Mouse (Mus musculus) CH12.LX (cell line): ENCODE results near the gene Gstp1. TPM values are rescaled to one million over a fixed set of nuclear protein-coding genes. Genes with fewer than 3 reads are reported as not detected.
A peak's percentile ranks its signal among the peaks of the same experiment; 100 is the strongest.

Source experiments
- DNase-seq: peaks from one replicate; pipeline ENCODE4 v3.0.0-alpha.2; 2013; ENCODE audit errors: extremely low read depth
- H3K27ac ChIP-seq: 2 replicates; pipeline ENCODE4 v1.5.1; 2012; ENCODE audit warnings: low read depth, mild to moderate bottlenecking, control low read depth, moderate library complexity; ENCODE audit not compliant: insufficient read depth
- H3K27me3 ChIP-seq: replicated peaks from 2 replicates; pipeline ENCODE3; 2012; ENCODE audit warnings: inconsistent platforms
- H3K36me3 ChIP-seq, 2 experiments: replicated peaks in 1 of 2; 2 replicates each; pipeline versions ENCODE3 to v1.6.1; 2012; ENCODE audit warnings: inconsistent platforms in 1 of 2, low read length in 1 of 2, mild to moderate bottlenecking in 1 of 2, mixed read lengths in 1 of 2, moderate library complexity in 1 of 2; ENCODE audit not compliant: control insufficient read depth in 1 of 2, insufficient read depth in 1 of 2
- H3K4me1 ChIP-seq, 2 experiments: 2 replicates each; pipeline ENCODE4 v1.6.1; 2012; ENCODE audit warnings: inconsistent platforms in 1 of 2, moderate library complexity in 1 of 2; ENCODE audit not compliant: insufficient read depth in 2 of 2, control insufficient read depth in 1 of 2
- H3K4me2 ChIP-seq: 2 replicates; pipeline ENCODE4 v1.6.1; 2012; ENCODE audit warnings: low read depth, mild to moderate bottlenecking, control low read depth; ENCODE audit not compliant: poor library complexity, insufficient read depth, severe bottlenecking
- H3K4me3 ChIP-seq, 3 experiments: fragments of 150-350 bp in 1 of 3; sonication (generic) in 1 of 3; replicated peaks in 1 of 3; 2 replicates each; pipeline versions ENCODE3 to v1.5.1; 2011 to 2012; ENCODE audit warnings: low read depth in 2 of 3, low read length in 2 of 3, mild to moderate bottlenecking in 2 of 3, moderate library complexity in 2 of 3, control low read depth in 1 of 3, improper control_type of control experiment in 1 of 3, inconsistent platforms in 1 of 3, mixed read lengths in 1 of 3; ENCODE audit not compliant: poor library complexity in 1 of 3
- H3K79me2 ChIP-seq: replicated peaks from 2 replicates; pipeline ENCODE4 v1.6.1; 2012; ENCODE audit warnings: mild to moderate bottlenecking, moderate library complexity; ENCODE audit not compliant: control insufficient read depth, poor library complexity, insufficient read depth, severe bottlenecking; ENCODE audit errors: extremely low read depth
- H3K9ac ChIP-seq: 2 replicates; pipeline ENCODE4 v1.6.1; 2012; ENCODE audit warnings: low read depth, mild to moderate bottlenecking, control low read depth, moderate library complexity; ENCODE audit not compliant: insufficient read depth
- H3K9me3 ChIP-seq: replicated peaks from 2 replicates; pipeline ENCODE3; 2012; ENCODE audit warnings: low read length, inconsistent platforms, mixed read lengths
- CHD2 ChIP-seq: IDR thresholded peaks from 2 replicates; pipeline ENCODE4 v1.6.1; 2011; ENCODE audit warnings: low read length, improper control_type of control experiment
- CTCF ChIP-seq, 2 experiments: IDR thresholded peaks in 1 of 2; conservative IDR thresholded peaks in 1 of 2; 2 replicates each; pipeline ENCODE4 v1.5.1; 2011 to 2012; ENCODE audit warnings: low read depth in 2 of 2, low read length in 2 of 2, improper control_type of control experiment in 1 of 2, inconsistent platforms in 1 of 2, mild to moderate bottlenecking in 1 of 2, moderate library complexity in 1 of 2
- EP300 ChIP-seq: IDR thresholded peaks from 2 replicates; pipeline ENCODE4 v1.6.1; 2011; ENCODE audit warnings: low read length, improper control_type of control experiment
- ETS1 ChIP-seq: conservative IDR thresholded peaks from 2 replicates; pipeline ENCODE4 v1.6.1; 2012; ENCODE audit warnings: low read depth, mild to moderate bottlenecking, inconsistent platforms, low read length, improper control_type of control experiment, moderate library complexity
- GABPA ChIP-seq: IDR thresholded peaks from 2 replicates; pipeline ENCODE4 v1.6.1; 2012; ENCODE audit warnings: low read depth, low read length, improper control_type of control experiment, inconsistent platforms; ENCODE audit not compliant: insufficient replicate concordance
- IRF4 ChIP-seq: IDR thresholded peaks from 2 replicates; pipeline ENCODE4 v1.6.1; 2014; ENCODE audit warnings: low read depth, mild to moderate bottlenecking, inconsistent platforms, low read length, improper control_type of control experiment
- MAFK ChIP-seq: IDR thresholded peaks from 2 replicates; pipeline ENCODE4 v1.6.1; 2011; ENCODE audit warnings: low read length, improper control_type of control experiment; ENCODE audit not compliant: insufficient replicate concordance
- MAX ChIP-seq: IDR thresholded peaks from 2 replicates; pipeline ENCODE4 v1.6.1; 2011; ENCODE audit warnings: low read length, improper control_type of control experiment
- MAZ ChIP-seq: IDR thresholded peaks from 2 replicates; pipeline ENCODE4 v1.6.1; 2012; ENCODE audit warnings: low read depth, mild to moderate bottlenecking, inconsistent platforms, low read length, improper control_type of control experiment, moderate library complexity
- MXI1 ChIP-seq: IDR thresholded peaks from 2 replicates; pipeline ENCODE4 v1.6.1; 2011; ENCODE audit warnings: mild to moderate bottlenecking, low read depth, low read length, improper control_type of control experiment
- MYC ChIP-seq: IDR thresholded peaks from 2 replicates; pipeline ENCODE4 v1.6.1; 2011; ENCODE audit warnings: low read depth, mild to moderate bottlenecking, improper control_type of control experiment, low read length
- NELFE ChIP-seq: IDR thresholded peaks from 2 replicates; pipeline ENCODE4 v1.6.1; 2011; ENCODE audit warnings: low read depth, low read length, improper control_type of control experiment
- POLR2A ChIP-seq: IDR thresholded peaks from 2 replicates; pipeline ENCODE4 v1.6.1; 2011; ENCODE audit warnings: low read depth, mild to moderate bottlenecking, improper control_type of control experiment, low read length
- POLR2AphosphoS2 ChIP-seq: IDR thresholded peaks from 2 replicates; pipeline ENCODE4 v1.6.1; 2011; ENCODE audit warnings: low read depth, low read length, improper control_type of control experiment
- RCOR1 ChIP-seq: conservative IDR thresholded peaks from 2 replicates; pipeline ENCODE4 v1.6.1; 2012; ENCODE audit warnings: low read depth, mild to moderate bottlenecking, inconsistent platforms, low read length, improper control_type of control experiment
- SIN3A ChIP-seq: IDR thresholded peaks from 2 replicates; pipeline ENCODE4 v1.6.1; 2012; ENCODE audit warnings: low read length, improper control_type of control experiment, inconsistent platforms
- SMC3 ChIP-seq: IDR thresholded peaks from 2 replicates; pipeline ENCODE4 v1.6.1; 2011; ENCODE audit warnings: low read depth, low read length, improper control_type of control experiment
- USF2 ChIP-seq: conservative IDR thresholded peaks from 2 replicates; pipeline ENCODE4 v1.6.1; 2011; ENCODE audit warnings: low read depth, low read length, improper control_type of control experiment
- ZC3H11A ChIP-seq: IDR thresholded peaks from 2 replicates; pipeline ENCODE4 v1.6.1; 2012; ENCODE audit warnings: low read depth, mild to moderate bottlenecking, inconsistent platforms, low read length, improper control_type of control experiment
- ZNF384 ChIP-seq: IDR thresholded peaks from 2 replicates; pipeline ENCODE4 v1.6.1; 2012; ENCODE audit warnings: low read depth, low read length, improper control_type of control experiment, inconsistent platforms
- dilution Hi-C: fragments of 300-500 bp; cut with MboI; formaldehyde crosslinking; loops from 2 replicates; pipeline ENCODE4 v1.14.3; 2020; ENCODE audit warnings: low sequenced_read_pairs; ENCODE audit not compliant: extremely low pct_unique_long_range_greater_than_20kb, extremely low pct_ligation_motif_present
- in situ Hi-C: fragments of 300-500 bp; cut with MboI; formaldehyde crosslinking; loops from 3 replicates; pipeline ENCODE4 v1.14.3; 2019; ENCODE audit warnings: low sequenced_read_pairs, low pct_ligation_motif_present, low pct_unique_long_range_greater_than_20kb, mixed read lengths
- polyA plus RNA-seq: library from polyadenylated mRNA; unstranded; fragments of >175 nt; gene quantifications from 2 replicates; pipeline ENCODE4 v1.2.1, GENCODE M21; 2012; ENCODE audit warnings: low read depth; ENCODE audit not compliant: insufficient read length
- total RNA-seq, 2 experiments: library from RNA; depleted of rRNA; stranded (reverse); fragments of 300-350 nt in 1 of 2; fragments of >200 nt in 1 of 2; gene quantifications; 2 replicates each; pipeline ENCODE4 v1.2.3; 2012 to 2014

The Gstp1 gene
- total and polyA plus RNA-seq, 3 experiments = 333 to 696 (median 529) TPM

DNA sequence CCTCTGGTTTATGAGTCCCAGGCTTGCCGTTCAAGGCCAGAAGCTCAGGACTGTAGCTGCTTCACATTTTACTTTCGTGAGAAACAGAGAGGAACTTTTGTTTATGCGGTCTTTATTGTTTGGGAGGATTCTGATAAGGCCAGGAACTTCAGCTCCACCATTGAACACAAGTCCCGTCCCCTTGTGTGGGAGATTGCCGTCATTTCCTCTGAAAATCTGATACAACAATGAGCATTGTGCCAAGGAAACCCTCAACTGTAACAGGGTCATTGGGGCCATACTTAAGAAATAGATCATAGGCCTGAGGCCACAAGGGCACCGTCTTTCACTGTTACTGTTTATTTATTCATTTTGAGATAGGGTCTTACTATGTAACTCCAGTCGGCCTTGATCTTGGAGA is 14.6 kb downstream of the Gstp1 start:
- no peak for TF ChIP-seq POLR2AphosphoS2
- TF ChIP-seq ETS1 = no peak
- TF ChIP-seq CTCF (conservative IDR thresholded peaks at IDR 0.05 in 1 of 2, IDR thresholded peaks at IDR 0.05 in 1 of 2; ENCODE audit: low read depth in 2 of 2, low read length in 2 of 2) = no peak
- no peak for TF ChIP-seq CHD2
- TF ChIP-seq USF2 = no peak
- TF ChIP-seq MAX = no peak
- TF ChIP-seq SMC3 = no peak
- no peak for TF ChIP-seq SIN3A
- no peak for TF ChIP-seq MAFK
- TF ChIP-seq NELFE = no peak
- no peak for TF ChIP-seq MAZ
- no peak for TF ChIP-seq MYC
- no peak for TF ChIP-seq EP300
- TF ChIP-seq GABPA = no peak
- TF ChIP-seq RCOR1 = no peak
- no peak for TF ChIP-seq POLR2A
- Histone ChIP-seq H3K4me1 (peaks cover 9 to 14% of the 10 kb centered on the region in 2 experiments), H3K27ac (no peak overlapping the region), H3K4me2 (no peak overlapping the region), H3K9me3 (peaks cover 21% of the 10 kb centered on the region), H3K79me2 (no peaks in the 10 kb centered on the region), H3K27me3 (no peaks in the 10 kb centered on the region), H3K4me3 (no peak overlapping the region), H3K9ac (no peak overlapping the region), H3K36me3 (no peaks in the 10 kb centered on the region)
- dilution Hi-C loops (no loop called here), in situ Hi-C loops (no loop called here)
- no peak for DNase-seq

- TF ChIP-seq ZNF384 (no peak), MAZ (0 out of 2 replicates have a peak, but pooled peaks have one; percentile 50), ZC3H11A (peak; percentile 87), MYC (peak; percentile 64), MXI1 (no peak), CTCF (conservative IDR thresholded peaks at IDR 0.05 in 1 of 2, IDR thresholded peaks at IDR 0.05 in 1 of 2; ENCODE audit: low read depth in 2 of 2, low read length in 2 of 2) (peak; percentile 38 to 99; a peak in 3 of 4 replicates), IRF4 (0 out of 2 replicates have a peak, but pooled peaks have one; percentile 27), SMC3 (peak; percentile 98)
- Histone ChIP-seq H3K27ac (no peak overlapping the region), H3K36me3 (no peaks in the 10 kb centered on the region), H3K9ac (no peak overlapping the region; the same call in 1 of the 2 replicates), H3K9me3 (no peaks in the 10 kb centered on the region), H3K79me2 (no peaks in the 10 kb centered on the region), H3K4me3 (no peak overlapping the region), H3K4me1 (peaks cover 9 to 14% of the 10 kb centered on the region in 2 experiments), H3K4me2 (peak overlapping the region; percentile 4; the same call in 1 of the 2 replicates), H3K27me3 (peaks cover 2% of the 10 kb centered on the region)
- dilution Hi-C loops = no loop called here
- in situ Hi-C loops = loop anchor here (5.0 kb wide), 2 partner anchors 33 to 68 kb away; no protein-coding TSS in a partner anchor
- DNase-seq = peak; percentile 86
Observed at GRCm38 (mm10) chr19:4018743-4019583, 18.8 kb downstream of the Gstp1 start.
